Mouse (Mus musculus): Measurements from ENCODE around the gene Oaz3. TPM values are rescaled to one million over a fixed set of nuclear protein-coding genes. Genes with fewer than 3 reads are reported as not detected.

Gene Oaz3
- polyA plus RNA-seq (2012; rRNA removed) = 0.15 and 0.32 TPM in 2 replicates

DNA sequence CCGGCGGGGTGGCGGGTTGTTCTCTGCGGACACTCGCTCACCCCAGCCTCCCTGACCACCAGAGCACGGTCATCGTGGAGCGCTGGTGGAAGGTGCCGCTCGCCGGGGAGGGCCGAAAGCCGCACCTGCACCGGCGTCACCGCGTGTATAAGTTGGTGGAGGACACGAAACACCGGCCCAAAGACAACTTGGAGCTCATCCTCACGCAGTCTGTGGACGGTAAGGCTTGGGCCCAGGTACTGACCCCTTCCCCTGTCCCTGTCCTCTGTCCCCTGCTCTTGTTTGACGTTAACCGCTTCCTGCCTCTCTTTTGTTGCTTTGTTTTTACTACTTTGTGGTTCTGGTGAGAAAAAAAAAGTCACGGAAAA is at the start of gene Oaz3:
TSS of gene Oaz3 (minus strand) at position 319 of the 368 bp plus-strand sequence.
- Histone ChIP-seq H3K27me3 (ENCODE audit: control insufficient read depth, insufficient read depth, low read length) (no peaks in the 10 kb centered on the region), H3K27ac (ENCODE audit: insufficient read depth, low read length) (peak within 1 kb of the TSS; percentile 32; the same call in 1 of the 2 replicates), H3K4me1 (ENCODE audit: control insufficient read depth, insufficient read depth, low read length) (peaks cover 4% of the 10 kb centered on the region; the same call in 1 of the 2 replicates), H3K4me3 (replicated peaks; ENCODE audit: insufficient read depth, low read depth, low read length) (peak within 1 kb of the TSS; percentile 58)
- no peak for DNase-seq
- WGBS = 1% methylated on average over 24 of the region's 24 CpGs
- no peak for TF ChIP-seq CTCF (IDR thresholded peaks at IDR 0.05; ENCODE audit: borderline replicate concordance, insufficient read depth, low read depth, low read length)
- no peak for TF ChIP-seq POLR2A (IDR thresholded peaks at IDR 0.05; ENCODE audit: borderline replicate concordance, insufficient read depth, low read length)

DNA sequence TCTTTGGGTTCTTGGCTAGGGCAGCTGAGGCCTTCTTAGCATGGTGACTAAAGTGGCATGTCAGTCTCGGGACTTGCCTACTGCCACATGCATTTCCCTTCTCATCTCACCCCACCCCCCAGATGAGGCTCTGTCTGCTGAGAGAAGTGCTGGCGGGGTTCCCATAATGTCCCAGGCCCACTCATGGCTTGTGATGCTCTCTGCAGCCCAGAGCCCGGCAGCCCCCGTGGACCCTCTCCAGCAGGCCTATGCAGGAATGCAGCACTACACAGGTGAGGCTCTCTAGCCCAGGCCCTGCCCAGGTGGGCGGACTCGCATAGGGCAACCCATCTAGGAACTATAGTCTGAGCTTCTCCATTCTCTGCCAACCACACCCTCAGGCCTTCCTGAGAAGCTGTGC is 43.9 kb upstream of the Oaz3 start:
- no peak overlapping the region for H3K27ac ChIP-seq (ENCODE audit: insufficient read depth, low read length)
- no peak for TF ChIP-seq CTCF (IDR thresholded peaks at IDR 0.05; ENCODE audit: borderline replicate concordance, insufficient read depth, low read depth, low read length)
- no peak for TF ChIP-seq POLR2A (IDR thresholded peaks at IDR 0.05; ENCODE audit: borderline replicate concordance, insufficient read depth, low read length)
- 48% methylated on average over 6 of the region's 6 CpGs for WGBS
- no peaks in the 10 kb centered on the region for H3K27me3 ChIP-seq (ENCODE audit: control insufficient read depth, insufficient read depth, low read length)
- no peak overlapping the region for H3K4me3 ChIP-seq (replicated peaks; ENCODE audit: insufficient read depth, low read depth, low read length)
- peaks cover 30% of the 10 kb centered on the region for H3K4me1 ChIP-seq (ENCODE audit: control insufficient read depth, insufficient read depth, low read length)
- DNase-seq = peak in 1 of 2 experiments; percentile 19

DNA sequence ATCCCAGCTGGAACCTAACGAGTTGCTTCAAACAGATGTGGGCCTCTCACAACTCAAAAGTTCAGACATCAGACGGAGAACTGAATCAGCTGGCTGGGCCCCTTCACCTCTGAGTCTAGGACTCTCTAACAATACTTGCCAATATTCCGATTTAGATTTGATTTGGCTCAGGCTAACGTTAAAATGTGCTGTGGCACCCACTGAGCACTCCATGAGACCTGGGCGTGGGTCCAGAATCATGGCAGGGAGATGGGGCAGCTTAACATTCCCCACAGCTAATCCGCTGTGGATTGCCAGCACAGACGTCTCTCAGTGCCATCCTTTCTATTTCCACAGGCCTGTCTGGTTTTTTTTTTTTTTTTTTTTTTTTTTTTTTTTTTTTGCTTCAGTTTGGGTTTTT is 42.2 kb upstream of the Oaz3 start:
- no peak for TF ChIP-seq POLR2A (IDR thresholded peaks at IDR 0.05; ENCODE audit: borderline replicate concordance, insufficient read depth, low read length)
- no peak for TF ChIP-seq CTCF (IDR thresholded peaks at IDR 0.05; ENCODE audit: borderline replicate concordance, insufficient read depth, low read depth, low read length)
- no peak overlapping the region for H3K4me3 ChIP-seq (replicated peaks; ENCODE audit: insufficient read depth, low read depth, low read length)
- no peak overlapping the region for H3K27ac ChIP-seq (ENCODE audit: insufficient read depth, low read length)
- WGBS = 18% methylated on average over 7 of the region's 7 CpGs
- peak; percentile 29 for DNase-seq
- peaks cover 37% of the 10 kb centered on the region for H3K4me1 ChIP-seq (ENCODE audit: control insufficient read depth, insufficient read depth, low read length)
- no peaks in the 10 kb centered on the region for H3K27me3 ChIP-seq (ENCODE audit: control insufficient read depth, insufficient read depth, low read length)

DNA sequence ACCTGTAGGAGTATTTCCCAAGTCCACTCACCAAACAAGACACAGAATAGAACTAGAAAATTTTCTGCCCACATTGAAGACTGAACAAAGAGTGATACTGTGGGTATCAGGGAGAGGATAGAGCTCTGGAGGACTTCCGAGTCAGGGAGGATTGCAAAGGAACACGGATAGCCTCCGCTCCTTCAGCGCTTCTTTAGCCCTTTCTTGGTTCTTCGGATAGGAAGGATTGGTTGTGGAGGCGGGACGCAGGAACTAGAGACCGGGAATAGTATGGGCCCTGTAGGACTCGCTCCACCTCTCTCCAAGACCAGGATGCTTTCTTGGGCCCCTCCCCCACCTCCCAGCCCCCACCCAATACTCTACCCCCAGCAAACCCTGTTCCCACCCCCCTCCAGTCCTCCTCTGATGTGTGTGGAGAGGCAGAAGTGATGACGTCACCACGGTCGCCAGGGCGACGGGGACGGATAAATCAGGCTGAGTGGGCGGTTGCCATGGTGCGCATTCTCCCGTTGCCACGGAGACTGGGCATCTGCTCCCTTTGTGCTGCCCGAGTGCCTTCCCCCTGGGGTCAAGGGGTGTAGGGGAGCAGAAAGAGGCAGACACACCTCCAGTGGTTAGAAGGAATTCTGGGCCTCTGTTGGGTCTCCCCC is 40.2 kb upstream of the Oaz3 start:
- peaks cover 36% of the 10 kb centered on the region for H3K4me1 ChIP-seq (ENCODE audit: control insufficient read depth, insufficient read depth, low read length)
- DNase-seq = peak; percentile 84 to 90
- TF ChIP-seq CTCF (IDR thresholded peaks at IDR 0.05; ENCODE audit: borderline replicate concordance, insufficient read depth, low read depth, low read length) = no peak
- no peaks in the 10 kb centered on the region for H3K27me3 ChIP-seq (ENCODE audit: control insufficient read depth, insufficient read depth, low read length)
- WGBS = 15% methylated on average over 20 of the region's 20 CpGs
- no peak overlapping the region for H3K4me3 ChIP-seq (replicated peaks; ENCODE audit: insufficient read depth, low read depth, low read length)
- H3K27ac ChIP-seq (ENCODE audit: insufficient read depth, low read length) = peak overlapping the region; percentile 49; the same call in 1 of the 2 replicates

DNA sequence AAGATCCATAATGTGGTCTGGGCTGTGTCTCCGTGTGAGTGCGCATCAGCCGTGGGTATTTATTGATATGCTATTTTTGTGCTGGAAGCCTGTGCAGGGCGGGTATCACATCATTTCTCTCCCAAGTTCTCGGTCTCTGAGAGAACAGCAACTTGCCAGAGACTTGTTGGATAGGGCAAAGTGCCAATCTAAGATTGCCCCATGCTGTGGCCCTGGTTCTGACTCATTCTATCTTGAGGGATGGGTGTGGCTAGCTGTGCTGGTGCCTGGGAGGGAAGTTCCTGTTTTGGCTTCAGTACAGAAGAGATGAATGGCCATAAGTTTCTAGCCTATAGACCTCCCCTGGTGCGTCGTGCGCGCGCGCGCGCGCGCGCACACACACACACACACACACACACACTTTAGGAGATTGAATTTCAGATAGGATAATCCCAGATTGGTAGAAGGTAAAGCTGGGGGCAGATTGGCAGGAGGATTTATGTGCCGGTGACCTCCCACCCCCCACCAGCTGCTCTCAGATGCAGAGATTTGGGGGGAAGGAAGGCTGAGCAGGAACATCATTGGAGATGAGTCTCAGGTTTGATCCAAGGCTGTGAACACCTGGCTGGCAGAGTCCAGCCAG is 39.2 kb upstream of the Oaz3 start:
- 79% methylated on average over 17 of the region's 17 CpGs for WGBS
- H3K4me3 ChIP-seq (replicated peaks; ENCODE audit: insufficient read depth, low read depth, low read length) = no peak overlapping the region
- no peak overlapping the region for H3K27ac ChIP-seq (ENCODE audit: insufficient read depth, low read length)
- no peaks in the 10 kb centered on the region for H3K27me3 ChIP-seq (ENCODE audit: control insufficient read depth, insufficient read depth, low read length)
- peaks cover 36% of the 10 kb centered on the region for H3K4me1 ChIP-seq (ENCODE audit: control insufficient read depth, insufficient read depth, low read length)
- peak; percentile 59 to 67 for DNase-seq
- TF ChIP-seq POLR2A (IDR thresholded peaks at IDR 0.05; ENCODE audit: borderline replicate concordance, insufficient read depth, low read length) (no peak), CTCF (IDR thresholded peaks at IDR 0.05; ENCODE audit: borderline replicate concordance, insufficient read depth, low read depth, low read length) (no peak)

DNA sequence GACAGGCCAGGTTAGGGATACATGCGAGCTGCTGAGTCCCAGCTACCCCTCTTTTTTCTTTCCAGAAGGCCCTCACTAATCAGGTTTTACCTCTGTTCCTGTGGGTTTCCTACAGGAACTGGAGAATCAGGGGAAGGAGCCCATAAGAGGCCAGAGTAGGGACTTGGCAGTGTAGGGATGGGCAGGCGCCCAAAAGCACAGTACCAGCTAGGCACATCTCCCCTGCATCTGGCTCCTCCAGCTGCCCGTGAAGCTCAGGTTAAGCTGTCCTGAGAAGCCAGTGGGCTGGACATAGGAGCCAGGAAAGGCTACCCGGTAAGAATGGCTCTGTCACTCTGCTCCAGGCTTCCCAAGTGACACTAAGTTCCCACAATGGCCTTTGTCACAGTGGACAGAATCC is 37.7 kb upstream of the Oaz3 start:
- Histone ChIP-seq H3K4me1 (ENCODE audit: control insufficient read depth, insufficient read depth, low read length) (peaks cover 34% of the 10 kb centered on the region), H3K4me3 (replicated peaks; ENCODE audit: insufficient read depth, low read depth, low read length) (no peak overlapping the region), H3K27ac (ENCODE audit: insufficient read depth, low read length) (no peak overlapping the region), H3K27me3 (ENCODE audit: control insufficient read depth, insufficient read depth, low read length) (no peaks in the 10 kb centered on the region)
- TF ChIP-seq POLR2A (IDR thresholded peaks at IDR 0.05; ENCODE audit: borderline replicate concordance, insufficient read depth, low read length) (no peak), CTCF (IDR thresholded peaks at IDR 0.05; ENCODE audit: borderline replicate concordance, insufficient read depth, low read depth, low read length) (no peak)
- 55% methylated on average over 4 of the region's 4 CpGs for WGBS
- no peak for DNase-seq

DNA sequence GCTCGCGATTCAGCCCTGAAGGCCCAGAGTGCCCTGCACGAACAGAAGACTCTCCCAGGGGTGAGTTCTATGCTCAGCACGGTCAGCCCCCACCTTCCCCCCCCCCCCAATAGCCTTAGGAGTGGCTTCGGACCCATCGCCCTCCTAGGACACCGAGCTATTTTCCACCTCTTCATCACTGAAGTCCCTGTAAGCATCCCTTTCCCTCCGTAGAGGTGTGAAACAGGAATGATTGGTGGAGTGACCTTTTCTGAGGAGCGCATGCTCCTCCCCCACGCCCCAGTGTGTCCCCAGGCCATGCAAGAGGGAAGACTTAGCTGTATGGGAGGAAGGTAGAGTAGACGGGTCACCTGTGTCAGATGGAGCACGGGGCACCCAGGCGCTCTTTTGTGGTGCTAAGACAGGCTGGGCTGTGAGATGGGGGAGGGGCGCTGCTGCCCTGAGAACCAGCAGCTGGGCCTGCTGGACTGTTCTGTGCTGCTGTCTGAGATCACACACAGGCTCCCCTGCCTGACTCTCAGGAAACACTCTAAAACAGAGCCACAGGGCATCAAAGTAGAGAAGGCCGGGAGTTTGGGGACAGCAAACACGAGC is 36.7 kb upstream of the Oaz3 start, which contains the start of gene Riiad1:
TSS of gene Riiad1 (minus strand) at position 51 of the 594 bp plus-strand sequence.
- H3K4me1 ChIP-seq (ENCODE audit: control insufficient read depth, insufficient read depth, low read length) = peaks cover 28% of the 10 kb centered on the region

More for the DNA sequence above, 36.7 kb upstream of the Oaz3 start, which contains the start of gene Riiad1:
- WGBS = 41% methylated on average over 16 of the region's 16 CpGs
- DNase-seq = peak; percentile 22 to 29
- TF ChIP-seq CTCF (IDR thresholded peaks at IDR 0.05; ENCODE audit: borderline replicate concordance, insufficient read depth, low read depth, low read length) = no peak
- TF ChIP-seq POLR2A (IDR thresholded peaks at IDR 0.05; ENCODE audit: borderline replicate concordance, insufficient read depth, low read length) = no peak
- Histone ChIP-seq H3K27me3 (ENCODE audit: control insufficient read depth, insufficient read depth, low read length) (no peaks in the 10 kb centered on the region), H3K27ac (ENCODE audit: insufficient read depth, low read length) (no peak within 1 kb of the TSS), H3K4me3 (replicated peaks; ENCODE audit: insufficient read depth, low read depth, low read length) (peak within 1 kb of the TSS; percentile 86)
